Mouse (Mus musculus) spleen, adult 12 weeks (tissue): ENCODE results near the gene Tmem63a.
A peak's percentile ranks its signal among the peaks of the same experiment; 100 is the strongest.
"Not testable (repeated sequence)": the region's sequence is repeated elsewhere in the genome, so short reads cannot be mapped to it uniquely, and the experiment has no call there.

ENCODE experiments used
- DNase-seq: peaks from one replicate; pipeline ENCODE4 v3.0.0; 2022; ENCODE audit warnings: low spot score

Gene Tmem63a

DNA sequence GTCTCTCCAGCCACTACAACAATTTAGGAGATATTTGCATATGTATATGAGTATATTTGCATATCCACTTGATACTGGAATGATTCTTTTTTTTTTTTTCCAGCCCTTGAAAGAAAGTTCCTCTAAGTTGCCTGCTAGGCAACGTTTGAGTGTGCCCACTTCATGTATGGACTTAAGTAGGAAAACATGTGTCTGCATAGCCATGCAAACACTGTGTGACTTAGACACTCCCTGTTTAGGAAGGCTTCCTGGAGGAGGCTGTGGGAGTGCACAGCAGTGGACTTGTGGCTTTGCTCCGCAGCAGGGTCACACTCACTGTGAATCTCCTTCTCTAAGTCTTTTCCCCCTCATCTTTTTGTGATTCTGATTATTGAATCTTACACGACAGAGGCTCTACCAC lies 16.7 kb downstream of the Tmem63a start:
- DNase-seq, result no peak

DNA sequence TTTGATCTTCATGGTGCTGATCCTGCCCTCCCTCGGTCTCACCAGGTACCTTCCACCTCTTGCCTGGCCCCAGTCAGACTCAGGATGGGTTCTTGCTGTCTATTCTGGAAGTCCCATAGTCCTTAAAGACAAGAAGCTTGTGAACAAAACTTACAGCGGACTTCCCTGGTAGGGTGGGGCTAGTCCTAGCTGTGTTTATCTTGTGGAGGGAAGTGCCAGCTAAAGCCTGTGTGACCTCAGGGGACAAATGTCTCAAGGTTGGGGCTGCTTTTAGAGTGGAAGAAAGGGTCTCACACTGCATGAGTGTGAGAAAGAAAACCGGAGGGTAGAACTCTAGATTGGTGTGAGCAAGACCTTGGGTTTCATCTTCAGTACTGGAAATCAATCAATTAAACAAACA lies 23.6 kb downstream of the Tmem63a start:
- DNase-seq, result no peak

DNA sequence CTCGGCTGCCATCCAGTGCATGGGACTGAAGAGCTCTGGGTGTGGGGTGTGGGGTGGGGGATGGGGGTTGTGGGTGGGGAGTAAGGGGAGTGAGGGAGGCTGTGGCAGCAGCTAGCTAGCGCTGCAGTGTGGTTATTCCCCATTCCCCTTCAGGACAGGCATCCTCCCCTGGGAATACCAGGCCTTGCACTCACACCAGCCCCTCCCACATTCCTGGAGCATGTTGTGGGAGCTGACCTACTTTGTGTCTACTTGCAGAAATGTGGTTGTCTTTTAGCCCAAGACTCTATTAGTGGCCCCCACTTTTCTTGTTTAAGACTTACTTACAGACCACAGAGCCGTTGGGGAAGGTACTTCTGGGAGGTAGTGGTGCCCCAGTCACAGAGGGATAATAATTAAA lies 24.4 kb downstream of the Tmem63a start:
- DNase-seq, result no peak

DNA sequence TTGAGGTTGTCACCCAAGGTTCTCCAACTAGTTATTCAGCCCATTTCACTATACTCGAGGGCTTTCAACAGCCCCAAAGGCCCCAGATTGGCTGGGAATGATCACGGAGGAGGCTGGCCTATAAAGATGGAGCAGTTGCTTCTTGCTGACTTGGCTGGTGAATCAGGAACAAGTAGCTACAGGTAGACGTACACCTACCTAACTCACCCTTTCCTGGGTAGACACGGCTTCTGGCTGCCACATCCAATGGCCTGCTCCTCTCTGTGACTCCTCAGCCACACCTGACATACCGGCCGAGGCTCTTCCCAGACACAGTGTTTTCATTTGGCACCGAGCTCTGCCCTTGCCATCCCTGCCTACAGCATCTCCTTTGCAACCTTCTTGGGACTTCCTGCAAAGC lies 25.1 kb downstream of the Tmem63a start:
- no peak for DNase-seq

DNA sequence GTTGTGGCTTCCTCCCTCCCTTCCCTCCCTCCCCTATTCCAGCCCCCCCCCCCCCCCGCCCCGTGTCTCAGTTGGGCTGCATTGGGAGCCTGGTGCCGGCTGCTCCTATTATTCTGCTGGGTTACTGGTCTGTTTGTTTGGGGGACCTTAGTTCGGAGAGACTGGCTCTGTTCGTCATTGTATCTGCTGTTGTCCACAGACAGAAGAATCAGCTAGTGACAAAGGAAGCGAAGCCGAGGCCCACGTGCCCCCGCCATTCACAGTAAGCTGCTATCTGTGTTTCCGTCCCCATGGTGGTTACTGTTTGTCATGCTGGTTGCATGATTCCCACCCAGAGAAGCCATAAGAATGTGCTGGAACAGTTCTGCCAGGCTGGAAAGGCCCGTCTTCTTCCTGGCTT lies 30.8 kb downstream of the Tmem63a start:
- no peak for DNase-seq

DNA sequence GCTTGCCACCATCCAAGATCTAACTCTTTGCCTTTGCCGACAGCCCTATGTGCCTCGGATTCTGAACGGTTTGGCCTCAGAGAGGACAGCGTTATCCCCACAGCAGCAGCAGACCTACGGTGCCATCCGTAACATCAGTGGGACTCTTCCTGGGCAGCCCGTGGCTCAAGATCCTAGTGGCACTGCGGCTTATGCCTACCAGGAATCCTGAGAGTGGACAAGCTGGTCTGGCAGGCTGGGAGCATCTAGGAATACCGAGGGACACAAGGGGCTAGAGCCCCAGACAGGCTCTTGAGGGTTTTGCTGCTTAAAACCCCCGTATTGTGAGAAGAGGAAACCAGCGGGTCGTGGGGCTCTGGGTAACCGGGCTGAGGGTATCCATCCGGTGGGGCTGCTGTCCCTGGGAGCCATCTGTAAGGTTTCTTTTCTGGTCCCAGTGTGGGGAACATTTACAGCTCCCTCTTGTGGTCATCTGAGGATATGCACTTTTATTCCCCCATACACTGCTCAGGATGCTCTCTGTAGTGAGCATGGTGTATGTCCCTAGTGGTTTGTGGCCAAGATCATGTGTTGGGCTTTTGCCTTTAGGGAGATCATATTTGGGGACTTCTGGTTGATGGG lies 32.1 kb downstream of the Tmem63a start:
- DNase-seq, result peak; percentile 38

DNA sequence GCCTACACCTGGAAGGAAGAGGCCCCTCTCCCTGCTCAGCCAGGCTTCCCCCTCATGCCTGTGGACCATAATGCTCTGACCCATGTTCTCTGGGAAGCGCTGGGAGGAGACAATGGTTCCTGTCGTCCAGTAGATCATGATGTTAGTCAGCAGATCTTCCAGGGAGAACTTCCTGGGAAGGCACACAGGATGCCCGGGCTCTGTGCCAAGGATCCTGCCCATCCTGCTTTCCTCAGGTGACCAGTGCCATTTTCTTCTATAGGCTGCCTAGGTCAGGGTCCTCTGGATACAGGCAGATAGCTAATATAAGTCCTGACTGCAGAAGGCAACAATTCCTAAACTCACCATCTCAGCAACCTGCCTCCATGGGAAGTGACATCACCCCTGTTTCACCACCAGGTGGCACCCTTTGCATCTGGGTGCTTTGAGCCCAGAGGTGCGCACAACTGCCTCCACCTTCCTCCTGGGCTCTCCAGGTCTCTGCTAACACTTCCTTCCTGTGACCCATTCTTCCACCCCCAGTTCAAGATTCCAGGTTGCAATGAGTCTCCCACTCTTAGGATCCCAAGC lies 34.1 kb downstream of the Tmem63a start:
- peak; percentile 47 for DNase-seq

DNA sequence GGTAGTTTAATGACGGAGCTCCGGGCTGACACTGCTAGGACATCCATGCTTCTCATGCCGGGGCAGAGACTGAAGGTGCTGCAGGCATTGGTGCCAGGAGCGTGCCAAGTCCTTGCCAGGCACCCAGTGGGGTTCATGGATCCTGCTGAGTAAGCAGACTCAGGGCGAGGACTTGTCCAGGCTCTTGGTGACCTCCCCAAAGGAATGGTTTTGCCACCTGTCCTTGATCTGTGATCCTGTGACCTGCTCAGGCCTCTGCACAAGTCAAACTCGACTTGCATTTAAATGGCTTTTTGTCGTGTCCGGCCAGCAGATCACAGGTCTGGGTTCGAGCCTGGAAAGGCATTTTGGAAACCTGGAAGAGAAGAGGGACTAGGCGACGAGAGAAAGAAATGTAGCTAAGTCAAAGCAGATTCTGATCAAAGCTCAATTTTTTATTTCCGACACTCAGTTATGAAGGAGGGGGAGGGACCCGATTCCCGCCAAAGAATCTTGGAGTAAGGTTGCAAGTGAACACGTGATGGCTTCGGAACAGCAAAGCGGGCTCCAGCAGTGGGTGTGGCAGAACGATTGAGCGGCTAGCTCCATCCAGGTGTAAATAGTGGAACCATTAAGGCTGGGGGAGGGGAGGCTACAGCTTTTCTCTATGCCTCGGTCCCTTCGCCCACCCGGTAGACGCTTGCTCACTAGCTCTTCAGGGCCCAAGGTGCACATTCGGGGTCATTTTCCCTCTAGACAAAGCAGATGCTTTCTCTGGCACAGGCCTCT lies 37.5 kb downstream of the Tmem63a start:
- no peak for DNase-seq

DNA sequence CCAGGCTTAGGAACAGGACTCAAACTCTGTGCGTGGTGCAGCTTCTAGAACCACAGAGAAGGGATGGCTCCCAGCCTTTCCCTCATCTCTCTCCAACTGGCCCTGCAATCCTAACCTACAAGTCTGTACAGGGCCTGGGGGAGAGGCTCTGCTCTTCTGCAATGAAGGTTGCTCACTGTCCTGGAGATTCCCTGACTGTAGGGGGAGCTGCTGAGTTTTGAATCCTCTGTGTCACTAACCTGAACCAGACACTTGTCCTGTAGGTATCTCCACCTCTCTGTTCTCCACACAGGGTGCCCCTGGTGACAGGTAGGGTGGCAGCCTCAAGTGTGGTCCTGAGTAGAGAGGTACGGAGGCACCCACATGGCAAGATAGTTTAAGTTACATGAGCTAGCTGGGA lies 38.3 kb downstream of the Tmem63a start:
- DNase-seq, result no peak

DNA sequence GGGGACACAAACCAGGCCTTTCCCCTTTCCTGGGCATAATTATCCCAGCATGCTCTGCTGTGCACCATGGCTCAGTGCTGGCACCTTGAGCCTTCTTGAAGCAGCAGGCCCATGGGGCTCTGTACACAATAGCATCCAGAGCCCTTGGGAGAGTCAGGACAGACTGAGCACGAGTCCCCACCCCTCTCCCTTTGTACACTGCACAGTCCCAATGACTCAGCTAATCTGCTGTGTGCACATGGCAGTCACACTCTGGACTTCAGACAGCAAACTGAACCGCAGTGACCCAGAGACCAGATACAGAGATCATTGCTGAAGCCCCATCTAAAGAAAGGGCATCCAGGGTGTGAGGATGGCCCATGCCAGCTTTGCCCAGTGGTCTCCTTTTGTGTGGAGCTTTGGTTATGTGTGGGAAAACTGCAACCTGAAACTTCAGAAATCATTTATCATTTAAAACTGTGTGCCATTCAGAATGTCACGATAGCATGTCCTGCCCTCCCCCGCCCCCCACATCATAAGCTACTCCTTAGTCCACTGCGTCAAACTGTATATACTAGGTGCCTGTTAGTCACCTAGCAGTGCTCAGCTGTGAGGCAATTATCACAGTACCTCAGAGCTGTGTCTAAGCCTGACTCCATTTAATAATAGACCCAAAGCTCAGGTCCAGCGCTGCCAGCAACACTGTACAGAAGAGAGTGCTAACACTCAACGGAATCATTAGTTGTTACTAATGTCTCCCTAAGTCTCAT lies 39.3 kb downstream of the Tmem63a start:
- not testable (repeated sequence) for DNase-seq

DNA sequence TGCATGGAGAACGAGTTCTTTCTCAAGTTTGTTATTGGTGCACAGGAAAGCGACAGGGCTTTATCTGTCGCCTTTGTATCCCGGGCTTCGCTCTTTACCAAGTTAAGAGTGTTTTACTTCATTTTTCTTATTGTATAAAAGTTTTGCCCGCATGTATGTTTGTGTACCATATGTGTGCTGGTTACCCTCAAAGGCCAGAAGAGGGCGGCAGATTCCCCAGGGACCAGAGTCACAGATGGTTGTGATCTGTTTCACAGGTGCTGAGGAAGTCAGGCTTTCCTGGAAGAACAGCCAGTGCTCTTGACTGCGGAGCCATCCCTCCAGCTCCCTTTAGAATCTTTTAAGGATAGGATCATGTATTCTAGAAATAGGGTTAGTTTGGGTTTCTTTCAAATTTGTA lies 44.6 kb downstream of the Tmem63a start:
- no peak for DNase-seq

DNA sequence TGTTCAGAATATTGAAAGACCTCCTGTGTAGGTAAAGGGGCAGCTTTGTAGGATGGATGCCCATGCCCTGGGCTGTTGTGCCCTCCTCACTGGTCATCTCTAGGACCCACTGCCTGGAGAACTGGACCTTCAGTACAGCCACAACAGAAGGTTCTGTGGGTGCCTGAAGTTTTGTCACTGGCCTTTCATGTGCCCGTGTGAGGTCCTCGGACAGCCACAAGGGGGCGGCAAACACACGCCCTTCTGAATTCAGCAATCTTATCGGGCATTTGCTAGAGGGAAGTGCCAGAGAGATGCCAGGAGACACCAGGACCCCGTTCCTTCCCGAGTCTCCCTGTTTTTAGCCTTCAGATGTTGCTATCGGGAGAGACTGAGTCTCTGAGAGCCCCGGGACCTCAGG lies 45.6 kb downstream of the Tmem63a start:
- peak; percentile 68 for DNase-seq

DNA sequence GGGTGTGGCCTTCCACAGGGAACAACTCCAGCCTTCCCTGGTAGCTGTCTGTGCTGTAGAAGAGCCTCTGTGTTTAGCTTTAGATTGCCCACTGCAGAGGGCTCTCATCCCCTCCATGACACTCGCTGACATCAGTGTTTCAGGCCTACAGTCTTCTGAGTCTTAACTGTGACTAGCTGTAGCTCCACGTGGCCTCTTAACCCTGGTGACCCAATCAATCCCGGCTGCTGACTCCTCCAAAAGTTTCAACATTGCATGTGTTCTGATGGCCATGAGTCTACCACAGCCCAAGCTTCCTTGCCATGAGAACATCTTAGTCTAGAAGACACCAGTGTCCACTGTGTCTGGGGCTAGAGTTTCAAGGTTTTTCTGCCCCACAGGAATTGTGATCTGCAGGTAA lies 48.5 kb downstream of the Tmem63a start:
- DNase-seq, result no peak

DNA sequence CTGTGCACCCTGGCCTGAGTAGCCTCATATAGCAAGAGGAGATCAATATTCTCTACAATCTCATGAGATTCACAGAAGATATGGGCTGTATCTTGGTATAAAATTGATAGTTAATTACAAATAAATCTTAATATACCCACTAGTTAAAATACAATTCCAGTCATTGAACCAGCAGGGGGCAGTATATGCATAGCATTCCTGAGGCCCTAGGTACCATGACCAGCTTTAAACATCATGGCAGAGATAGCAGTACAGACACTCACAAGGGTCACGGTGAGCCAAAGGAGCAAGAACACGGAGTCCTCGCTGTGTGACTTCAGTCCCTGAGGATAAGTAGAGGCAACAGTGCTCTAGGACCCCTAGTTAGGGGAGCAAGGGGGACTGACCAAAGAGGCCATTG lies 50.0 kb downstream of the Tmem63a start:
- DNase-seq, result no peak

DNA sequence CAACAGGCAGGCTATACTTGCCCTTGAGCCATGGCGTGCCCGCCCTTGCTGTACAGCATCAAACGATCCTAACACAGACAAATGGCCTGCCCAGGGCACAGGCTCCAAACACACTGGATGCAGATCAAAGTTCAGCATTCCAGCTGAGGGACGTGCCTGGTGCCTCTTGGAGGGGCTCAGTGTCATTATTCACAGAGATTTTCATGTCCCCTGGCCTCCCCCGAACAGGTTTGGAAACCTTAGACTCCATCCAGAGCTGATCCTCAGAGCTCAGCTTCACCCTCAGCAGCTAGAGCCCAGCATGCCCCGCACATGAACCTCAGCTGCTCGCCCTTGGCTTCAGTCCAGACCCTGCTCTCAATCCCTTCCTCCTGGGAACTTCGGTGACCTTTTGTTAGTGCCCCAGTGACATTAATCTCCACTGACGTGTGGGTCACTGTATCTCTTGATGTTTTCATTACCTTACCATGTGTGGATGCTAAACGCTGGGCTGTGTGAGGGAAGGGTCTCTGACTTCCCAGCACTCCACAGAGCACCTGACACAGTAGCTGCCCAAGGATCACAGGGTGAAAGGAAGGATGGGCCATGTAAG lies 58.5 kb downstream of the Tmem63a start:
- no peak for DNase-seq

DNA sequence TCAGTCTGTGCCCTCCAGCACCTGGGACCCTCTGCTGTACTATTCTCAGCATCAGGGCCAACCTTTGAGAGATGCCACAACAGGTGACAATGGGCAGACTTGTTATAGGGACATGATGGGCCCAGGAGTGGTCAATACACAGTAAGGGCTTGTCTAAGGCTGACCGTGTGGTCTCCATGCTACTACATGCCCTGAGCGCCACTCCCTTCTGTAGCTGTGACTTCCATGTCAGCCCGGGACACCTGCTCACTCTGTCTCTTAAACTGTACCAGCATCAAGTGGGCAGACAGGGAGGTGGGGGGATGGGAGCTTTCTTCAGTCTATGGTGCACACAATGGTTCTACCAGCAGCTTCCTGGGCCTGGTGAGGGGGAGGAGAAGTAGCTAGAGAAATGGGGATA lies 59.1 kb downstream of the Tmem63a start:
- DNase-seq, result no peak

DNA sequence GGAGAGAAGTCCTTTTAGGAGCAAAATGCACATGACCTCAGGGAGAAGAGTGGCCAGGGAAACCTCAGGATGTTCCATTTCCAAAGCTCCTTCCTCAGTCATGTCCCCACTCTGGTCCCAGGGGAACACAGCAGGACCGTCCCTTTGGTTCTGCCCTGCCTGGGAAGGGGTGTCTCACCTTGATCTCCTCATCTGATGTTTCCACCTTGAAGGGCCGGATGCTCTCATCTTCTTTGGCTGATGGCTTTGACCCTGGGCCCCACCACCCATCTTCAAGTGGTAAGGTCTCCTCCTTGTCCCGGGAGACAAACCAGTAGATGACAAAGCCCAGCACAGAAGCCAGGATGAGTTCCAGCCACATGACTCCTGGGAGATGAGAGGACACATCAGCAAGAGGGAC lies 59.5 kb downstream of the Tmem63a start:
- DNase-seq, result no peak

DNA sequence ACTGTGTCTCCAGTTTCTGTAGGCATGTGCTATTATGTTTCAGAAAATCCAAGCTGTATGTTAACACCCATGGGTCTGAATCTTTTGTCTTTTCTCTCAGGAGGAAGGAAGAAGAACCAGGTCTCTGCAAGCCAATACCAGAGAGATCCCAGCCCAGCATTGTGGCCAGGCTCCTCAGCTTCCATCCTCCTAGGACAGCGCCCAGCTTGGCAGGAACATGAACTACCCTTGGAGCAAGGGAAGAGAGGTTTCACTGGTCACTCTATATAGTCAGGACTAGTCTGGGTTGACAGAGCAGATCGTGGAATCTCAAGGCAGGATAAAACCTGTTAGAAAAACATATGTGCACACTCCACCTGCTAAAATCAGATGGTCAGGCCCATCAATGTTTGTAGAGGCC lies 61.6 kb downstream of the Tmem63a start:
- no peak for DNase-seq

DNA sequence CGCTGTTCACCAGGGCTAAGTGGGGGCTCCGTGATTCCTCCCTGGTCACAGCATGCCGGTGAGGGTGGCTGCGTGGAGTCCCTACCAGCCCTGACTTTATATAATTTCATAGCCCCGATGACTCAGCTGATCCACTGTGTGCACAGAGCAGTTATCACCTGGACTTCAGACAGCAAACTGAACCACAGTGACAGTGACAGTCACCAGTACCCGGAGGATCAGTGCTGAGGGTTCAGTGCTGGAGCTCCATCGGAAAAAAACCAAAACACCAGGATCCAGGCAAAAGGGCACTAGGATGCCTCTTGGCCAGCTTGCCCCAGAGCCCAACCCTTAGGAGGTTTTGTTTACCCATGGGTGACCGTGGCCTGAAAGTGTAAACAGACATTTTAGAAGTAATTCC lies 63.2 kb downstream of the Tmem63a start:
- no peak for DNase-seq

DNA sequence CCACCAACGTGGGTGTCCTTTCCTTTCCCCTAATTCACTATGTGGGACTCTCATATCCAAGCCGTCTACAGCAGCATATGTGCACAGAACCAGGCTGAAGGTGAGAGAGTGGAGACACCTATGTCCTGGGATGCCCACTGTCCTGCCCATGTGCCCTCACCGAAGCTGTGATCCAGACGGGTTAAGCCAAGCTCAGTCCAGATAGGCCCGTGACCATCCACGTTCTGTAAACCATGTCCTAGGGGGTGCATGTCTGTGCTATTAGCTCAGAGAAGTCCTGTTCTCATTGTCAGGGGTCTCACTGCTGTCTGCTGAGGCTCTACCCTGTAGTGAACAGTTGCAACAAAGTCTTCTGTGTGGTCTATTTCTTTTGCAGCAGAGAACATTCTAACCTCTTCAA lies 65.7 kb downstream of the Tmem63a start:
- no peak for DNase-seq

DNA sequence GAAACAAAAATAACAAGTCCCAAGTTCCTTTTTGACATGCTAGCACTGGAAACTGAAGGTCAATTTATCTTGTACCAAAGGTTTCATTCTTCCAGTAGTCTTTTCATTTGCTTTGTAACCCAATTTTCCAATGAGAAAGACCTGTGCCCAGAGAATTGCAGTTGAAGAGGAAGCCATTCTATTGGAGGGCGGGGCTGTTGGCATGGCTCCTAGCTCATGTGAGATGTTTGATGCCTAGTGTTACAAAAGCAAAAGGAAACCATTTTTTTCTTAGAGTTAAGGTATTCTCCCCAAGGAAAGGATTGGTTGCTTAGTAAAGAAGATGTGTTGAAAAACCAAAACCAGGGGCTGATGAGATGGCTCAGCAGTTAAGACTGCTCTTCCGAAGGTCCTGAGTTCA lies 66.1 kb downstream of the Tmem63a start:
- DNase-seq, result no peak

DNA sequence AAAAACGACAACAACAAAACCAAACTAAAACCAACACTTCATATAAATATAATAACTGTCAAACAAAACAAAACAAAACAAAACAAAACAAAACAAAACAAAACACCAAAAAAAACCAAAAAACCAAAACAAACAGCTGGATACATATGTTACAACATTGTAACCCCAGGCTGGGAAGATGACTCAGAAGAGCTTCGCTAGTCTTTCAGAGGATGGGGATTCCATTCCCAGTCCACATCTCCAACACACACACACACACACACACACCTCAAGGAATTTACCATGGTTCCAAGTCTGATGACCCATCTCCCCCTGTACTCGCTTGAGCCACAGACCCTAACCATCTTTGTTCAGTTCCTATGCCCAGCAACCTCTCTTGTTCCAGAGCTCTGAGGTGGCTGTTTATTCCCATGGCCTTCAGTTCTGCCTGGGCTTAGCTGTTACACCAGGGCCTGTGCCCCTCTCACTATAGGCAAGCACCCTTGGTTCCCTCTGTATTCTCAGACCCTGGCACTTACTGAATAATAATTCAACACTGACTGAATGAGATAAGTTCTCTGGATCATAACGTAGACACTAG lies 67.0 kb downstream of the Tmem63a start:
- no peak for DNase-seq
